Mouse (Mus musculus): ENCODE data around the gene Adamtsl5. TPM values are rescaled to one million over a fixed set of nuclear protein-coding genes. Genes with fewer than 3 reads are reported as not detected.

The Adamtsl5 gene
- polyA plus RNA-seq, 1 experiment from 2014 or later = 1.0 TPM

- H3K36me3 ChIP-seq = peaks cover 53% of the 10 kb centered on the region
- ATAC-seq (ENCODE audit: insufficient number of reproducible peaks, insufficient read depth, low FRiP score, low TSS enrichment) = peak; percentile 52
Measured at GRCm38 (mm10) chr10:80385811-80386734, 37.9 kb upstream of the Adamtsl5 start.

GRCm38 (mm10) chr10:80385310-80385709 is 37.1 kb upstream of the Adamtsl5 start:
- Histone ChIP-seq H3K9ac (peak overlapping the region; percentile 90), H3K4me3 (peak overlapping the region; percentile 98), H3K4me1 (peaks cover 38% of the 10 kb centered on the region), H3K27me3 (no peaks in the 10 kb centered on the region), H3K4me2 (replicated peaks) (peak overlapping the region; percentile 81), H3K36me3 (peaks cover 53% of the 10 kb centered on the region), H3K27ac (peak overlapping the region; percentile 89), H3K9me3 (no peaks in the 10 kb centered on the region)
- ATAC-seq (ENCODE audit: insufficient number of reproducible peaks, insufficient read depth, low FRiP score, low TSS enrichment) = no peak
- WGBS = 8% methylated on average over 7 of the region's 7 CpGs

More at GRCm38 (mm10) chr10:80385811-80386734, 37.9 kb upstream of the Adamtsl5 start:
- peak overlapping the region; percentile 89 for H3K27ac ChIP-seq
- no peaks in the 10 kb centered on the region for H3K9me3 ChIP-seq
- peak overlapping the region; percentile 90 for H3K9ac ChIP-seq
- peak overlapping the region; percentile 98 for H3K4me3 ChIP-seq
- WGBS = under 1% methylated on average over 34 of the region's 34 CpGs
- peak overlapping the region; percentile 81 for H3K4me2 ChIP-seq (replicated peaks)
- H3K27me3 ChIP-seq = no peaks in the 10 kb centered on the region
- peaks cover 38% of the 10 kb centered on the region for H3K4me1 ChIP-seq

- H3K4me1 ChIP-seq = peaks cover 38% of the 10 kb centered on the region
- no peaks in the 10 kb centered on the region for H3K9me3 ChIP-seq
- peaks cover 51% of the 10 kb centered on the region for H3K36me3 ChIP-seq
- no peak for ATAC-seq (ENCODE audit: insufficient number of reproducible peaks, insufficient read depth, low FRiP score, low TSS enrichment)
- H3K9ac ChIP-seq = peak overlapping the region; percentile 90
- WGBS = 75% methylated on average over 7 of the region's 7 CpGs
- peak overlapping the region; percentile 81 for H3K4me2 ChIP-seq (replicated peaks)
- peak overlapping the region; percentile 89 for H3K27ac ChIP-seq
- H3K27me3 ChIP-seq = no peaks in the 10 kb centered on the region
- peak overlapping the region; percentile 98 for H3K4me3 ChIP-seq
Measured at GRCm38 (mm10) chr10:80384709-80385108, 36.5 kb upstream of the Adamtsl5 start.

GRCm38 (mm10) chr10:80384115-80384639 is 36.0 kb upstream of the Adamtsl5 start:
- ATAC-seq (ENCODE audit: insufficient number of reproducible peaks, insufficient read depth, low FRiP score, low TSS enrichment) = no peak
- 78% methylated on average over 4 of the region's 4 CpGs for WGBS
- peaks cover 55% of the 10 kb centered on the region for H3K36me3 ChIP-seq
- H3K27me3 ChIP-seq = no peaks in the 10 kb centered on the region
- peak overlapping the region; percentile 98 for H3K4me3 ChIP-seq
- H3K27ac ChIP-seq = 0 out of 2 replicates have a peak overlapping the region, but pooled peaks have one; percentile 17
- H3K4me2 ChIP-seq (replicated peaks) = peak overlapping the region; percentile 81
- peak overlapping the region; percentile 90 for H3K9ac ChIP-seq
- peaks cover 38% of the 10 kb centered on the region for H3K4me1 ChIP-seq
- no peaks in the 10 kb centered on the region for H3K9me3 ChIP-seq

- H3K36me3 ChIP-seq = peaks cover 56% of the 10 kb centered on the region
- 0 out of 2 replicates have a peak overlapping the region, but pooled peaks have one; percentile 2 for H3K9ac ChIP-seq
- WGBS = 67% methylated on average over 4 of the region's 4 CpGs
Measured at GRCm38 (mm10) chr10:80383431-80383830, 35.2 kb upstream of the Adamtsl5 start.

GRCm38 (mm10) chr10:80382641-80383365 is 34.6 kb upstream of the Adamtsl5 start:
- Histone ChIP-seq H3K36me3 (peaks cover 56% of the 10 kb centered on the region), H3K4me2 (replicated peaks) (no peak overlapping the region), H3K4me3 (no peak overlapping the region), H3K4me1 (peaks cover 30% of the 10 kb centered on the region), H3K9ac (no peak overlapping the region), H3K9me3 (no peaks in the 10 kb centered on the region), H3K27me3 (no peaks in the 10 kb centered on the region), H3K27ac (no peak overlapping the region)
- WGBS = 81% methylated on average over 7 of the region's 7 CpGs
- ATAC-seq (ENCODE audit: insufficient number of reproducible peaks, insufficient read depth, low FRiP score, low TSS enrichment) = no peak

More at GRCm38 (mm10) chr10:80383431-80383830, 35.2 kb upstream of the Adamtsl5 start:
- H3K27me3 ChIP-seq = no peaks in the 10 kb centered on the region
- peaks cover 35% of the 10 kb centered on the region for H3K4me1 ChIP-seq
- H3K27ac ChIP-seq = no peak overlapping the region
- H3K4me2 ChIP-seq (replicated peaks) = 0 out of 2 replicates have a peak overlapping the region, but pooled peaks have one; percentile 81
- no peaks in the 10 kb centered on the region for H3K9me3 ChIP-seq
- H3K4me3 ChIP-seq = no peak overlapping the region
- no peak for ATAC-seq (ENCODE audit: insufficient number of reproducible peaks, insufficient read depth, low FRiP score, low TSS enrichment)

- Histone ChIP-seq H3K9me3 (no peaks in the 10 kb centered on the region), H3K36me3 (peaks cover 32% of the 10 kb centered on the region), H3K4me1 (0 out of 2 replicates have a peak, but pooled peaks cover under 1% of the 10 kb centered on the region), H3K27me3 (no peaks in the 10 kb centered on the region), H3K27ac (no peak overlapping the region), H3K4me3 (no peak overlapping the region), H3K4me2 (replicated peaks) (no peak overlapping the region), H3K9ac (no peak overlapping the region)
- WGBS = 49% methylated on average over 10 of the region's 10 CpGs
- no peak for ATAC-seq (ENCODE audit: insufficient number of reproducible peaks, insufficient read depth, low FRiP score, low TSS enrichment)
Measured at GRCm38 (mm10) chr10:80377716-80378115, 29.5 kb upstream of the Adamtsl5 start.

- H3K4me1 ChIP-seq = peaks cover 7% of the 10 kb centered on the region; the same call in 1 of the 2 replicates
- no peak overlapping the region for H3K4me3 ChIP-seq
- no peak overlapping the region for H3K9ac ChIP-seq
- no peak overlapping the region for H3K27ac ChIP-seq
- no peaks in the 10 kb centered on the region for H3K9me3 ChIP-seq
- no peak overlapping the region for H3K4me2 ChIP-seq (replicated peaks)
- 5% methylated on average over 7 of the region's 7 CpGs for WGBS
- peaks cover 16% of the 10 kb centered on the region for H3K36me3 ChIP-seq
- H3K27me3 ChIP-seq = no peaks in the 10 kb centered on the region
- ATAC-seq (ENCODE audit: insufficient number of reproducible peaks, insufficient read depth, low FRiP score, low TSS enrichment) = no peak
Measured at GRCm38 (mm10) chr10:80376160-80376559, 27.9 kb upstream of the Adamtsl5 start.

- no peak overlapping the region for H3K4me2 ChIP-seq (replicated peaks)
- WGBS = 15% methylated on average over 6 of the region's 6 CpGs
- H3K4me3 ChIP-seq = no peak overlapping the region
- no peaks in the 10 kb centered on the region; the same call in 1 of the 2 replicates for H3K36me3 ChIP-seq
- no peaks in the 10 kb centered on the region for H3K27me3 ChIP-seq
- peaks cover 7% of the 10 kb centered on the region; the same call in 1 of the 2 replicates for H3K4me1 ChIP-seq
- H3K9me3 ChIP-seq = no peaks in the 10 kb centered on the region
- H3K27ac ChIP-seq = no peak overlapping the region
- H3K9ac ChIP-seq = no peak overlapping the region
- no peak for ATAC-seq (ENCODE audit: insufficient number of reproducible peaks, insufficient read depth, low FRiP score, low TSS enrichment)
Measured at GRCm38 (mm10) chr10:80374063-80374462, 25.9 kb upstream of the Adamtsl5 start.

- H3K9me3 ChIP-seq = no peaks in the 10 kb centered on the region
- H3K36me3 ChIP-seq = no peaks in the 10 kb centered on the region
- no peak overlapping the region for H3K4me3 ChIP-seq
- WGBS = 83% methylated on average over 6 of the region's 6 CpGs
- H3K4me2 ChIP-seq (replicated peaks) = no peak overlapping the region
- no peak overlapping the region for H3K27ac ChIP-seq
- H3K4me1 ChIP-seq = peaks cover 7% of the 10 kb centered on the region; the same call in 1 of the 2 replicates
- ATAC-seq (ENCODE audit: insufficient number of reproducible peaks, insufficient read depth, low FRiP score, low TSS enrichment) = no peak
- H3K27me3 ChIP-seq = 0 out of 2 replicates have a peak, but pooled peaks cover 3% of the 10 kb centered on the region
- no peak overlapping the region for H3K9ac ChIP-seq
Measured at GRCm38 (mm10) chr10:80372706-80373105, 24.5 kb upstream of the Adamtsl5 start.

- peak overlapping the region; percentile 36; the same call in 1 of the 2 replicates for H3K27ac ChIP-seq
- H3K9ac ChIP-seq = no peak overlapping the region
- H3K4me2 ChIP-seq (replicated peaks) = peak overlapping the region; percentile 37
- no peak for ATAC-seq (ENCODE audit: insufficient number of reproducible peaks, insufficient read depth, low FRiP score, low TSS enrichment)
- peaks cover 7% of the 10 kb centered on the region; the same call in 1 of the 2 replicates for H3K4me1 ChIP-seq
- peak overlapping the region; percentile 31; the same call in 1 of the 2 replicates for H3K4me3 ChIP-seq
- H3K9me3 ChIP-seq = no peaks in the 10 kb centered on the region
- 50% methylated on average over 9 of the region's 9 CpGs for WGBS
- H3K36me3 ChIP-seq = no peaks in the 10 kb centered on the region
- H3K27me3 ChIP-seq = 0 out of 2 replicates have a peak, but pooled peaks cover 6% of the 10 kb centered on the region
Measured at GRCm38 (mm10) chr10:80371983-80372382, 23.8 kb upstream of the Adamtsl5 start.

All from embryonic facial prominence, embryonic 12.5 days (tissue).